Mouse (Mus musculus) heart, embryonic 16.5 days (tissue): ENCODE results near the gene Gm49366. TPM values are rescaled to one million over a fixed set of nuclear protein-coding genes. Genes with fewer than 3 reads are reported as not detected.
A peak's percentile ranks its signal among the peaks of the same experiment; 100 is the strongest.
"Not testable (repeated sequence)": the region's sequence is repeated elsewhere in the genome, so short reads cannot be mapped to it uniquely, and the experiment has no call there.

ENCODE experiments used
- ATAC-seq: fragments of 200-750 bp; cut with Nextera tagmentation; replicated peaks from 2 replicates; pipeline ENCODE4 v1.8.0; 2017; ENCODE audit warnings: moderate number of reproducible peaks; ENCODE audit not compliant: insufficient read depth, low FRiP score; ENCODE audit errors: extremely low read depth
- H3K27ac ChIP-seq: fragments of 300-500 bp; sonication (generic); 2 replicates; pipeline ENCODE4 v1.5.1; 2014; ENCODE audit warnings: mild to moderate bottlenecking, low read length, control low read depth, moderate library complexity
- H3K27me3 ChIP-seq: fragments of 300-500 bp; sonication (generic); 2 replicates; pipeline ENCODE4 v1.6.1; 2014; ENCODE audit warnings: low read length, mixed read lengths; ENCODE audit not compliant: control insufficient read depth, insufficient read depth
- H3K36me3 ChIP-seq: fragments of 300-500 bp; sonication (generic); 2 replicates; pipeline ENCODE4 v1.6.1; 2014; ENCODE audit not compliant: control insufficient read depth, insufficient read depth
- H3K4me1 ChIP-seq: fragments of 300-500 bp; sonication (generic); 2 replicates; pipeline ENCODE4 v1.6.1; 2014; ENCODE audit warnings: low read length, mixed read lengths; ENCODE audit not compliant: control insufficient read depth, insufficient read depth
- H3K4me2 ChIP-seq: fragments of 300-500 bp; sonication (generic); 2 replicates; pipeline ENCODE4 v1.6.1; 2014; ENCODE audit warnings: low read depth, mild to moderate bottlenecking, control low read depth, low read length
- H3K4me3 ChIP-seq: fragments of 300-500 bp; sonication (generic); 2 replicates; pipeline ENCODE4 v1.5.1; 2014; ENCODE audit warnings: mild to moderate bottlenecking, control low read depth, low read length
- H3K9ac ChIP-seq: fragments of 300-500 bp; sonication (generic); 2 replicates; pipeline ENCODE4 v1.6.1; 2014; ENCODE audit warnings: low read length, control low read depth
- H3K9me3 ChIP-seq: fragments of 300-500 bp; sonication (generic); replicated peaks from 2 replicates; pipeline ENCODE4 v1.6.1; 2016; ENCODE audit warnings: low read length; ENCODE audit not compliant: control insufficient read depth
- WGBS: fragments of 180-500 bp; shearing (Covaris S2); extraction: QIAGEN DNeasy Blood & Tissue Kit; methylation state at CpG from one replicate; pipeline ENCODE4 v1.1.7; 2014; 5-methylcytosine and 5-hydroxymethylcytosine counted together
- polyA plus RNA-seq: library from polyadenylated mRNA; unstranded; fragments of >200 nt; fragmentation: Nextera tagmentation; extraction: Ambion mirVana; gene quantifications from 2 replicates; pipeline ENCODE4 v1.2.1, GENCODE M21; 2015

Gene Gm49366
- polyA plus RNA-seq, 1 experiment from 2014 or later: not detected

GRCm38 (mm10) chr12:84063228-84063627 lies 24.5 kb downstream of the Gm49366 start:
- Histone ChIP-seq H3K27me3 (peaks cover 1% of the 10 kb centered on the region), H3K4me1 (no peaks in the 10 kb centered on the region), H3K27ac (no peak overlapping the region), H3K9ac (no peak overlapping the region), H3K36me3 (no peaks in the 10 kb centered on the region), H3K4me3 (no peak overlapping the region), H3K9me3 (peaks cover 3% of the 10 kb centered on the region; the same call in 1 of the 2 replicates), H3K4me2 (no peak overlapping the region)
- no peak for ATAC-seq
- 68% methylated on average over 5 of the region's 5 CpGs for WGBS

- ATAC-seq: no peak
- Histone ChIP-seq H3K4me3 (no peak overlapping the region), H3K9me3 (peaks cover 3% of the 10 kb centered on the region; the same call in 1 of the 2 replicates), H3K4me2 (no peak overlapping the region), H3K9ac (no peak overlapping the region), H3K4me1 (no peaks in the 10 kb centered on the region), H3K27ac (no peak overlapping the region), H3K27me3 (peaks cover 6% of the 10 kb centered on the region), H3K36me3 (no peaks in the 10 kb centered on the region)
- WGBS: 74% methylated on average over 2 of the region's 2 CpGs
These were observed 25.1 kb downstream of the Gm49366 start for GRCm38 (mm10) chr12:84063833-84064232.

GRCm38 (mm10) chr12:84064621-84065020 lies 25.9 kb downstream of the Gm49366 start:
- peaks cover 3% of the 10 kb centered on the region; the same call in 1 of the 2 replicates for H3K9me3 ChIP-seq
- H3K4me2 ChIP-seq: no peak overlapping the region
- no peaks in the 10 kb centered on the region for H3K36me3 ChIP-seq
- H3K9ac ChIP-seq: no peak overlapping the region
- H3K27ac ChIP-seq: no peak overlapping the region
- no peak for ATAC-seq
- no peak overlapping the region for H3K4me3 ChIP-seq
- 71% methylated on average over 8 of the region's 8 CpGs for WGBS
- H3K27me3 ChIP-seq: peaks cover 9% of the 10 kb centered on the region
- no peaks in the 10 kb centered on the region for H3K4me1 ChIP-seq

- Histone ChIP-seq H3K9ac (no peak overlapping the region), H3K4me1 (no peaks in the 10 kb centered on the region), H3K27me3 (peaks cover 12% of the 10 kb centered on the region), H3K9me3 (peaks cover 3% of the 10 kb centered on the region; the same call in 1 of the 2 replicates), H3K4me3 (no peak overlapping the region), H3K27ac (no peak overlapping the region), H3K36me3 (no peaks in the 10 kb centered on the region), H3K4me2 (no peak overlapping the region)
- WGBS: 75% methylated on average over 4 of the region's 4 CpGs
- no peak for ATAC-seq
These were observed 29.0 kb downstream of the Gm49366 start for GRCm38 (mm10) chr12:84067752-84068151.

- H3K4me3 ChIP-seq: no peak overlapping the region
- no peak overlapping the region for H3K4me2 ChIP-seq
- H3K36me3 ChIP-seq: no peaks in the 10 kb centered on the region
- WGBS: 63% methylated on average over 8 of the region's 8 CpGs
- peaks cover 12% of the 10 kb centered on the region for H3K27me3 ChIP-seq
- no peak for ATAC-seq
- H3K9ac ChIP-seq: no peak overlapping the region
- H3K4me1 ChIP-seq: no peaks in the 10 kb centered on the region
- peaks cover under 1% of the 10 kb centered on the region; the same call in 1 of the 2 replicates for H3K9me3 ChIP-seq
- H3K27ac ChIP-seq: no peak overlapping the region
These were observed 29.6 kb downstream of the Gm49366 start for GRCm38 (mm10) chr12:84068296-84068695.

- H3K27ac ChIP-seq: no peak within 1 kb of the TSS
- peak within 1 kb of the TSS; percentile 76 for H3K4me2 ChIP-seq
- peaks cover 12% of the 10 kb centered on the region for H3K27me3 ChIP-seq
- no peaks in the 10 kb centered on the region for H3K36me3 ChIP-seq
- H3K4me1 ChIP-seq: no peaks in the 10 kb centered on the region
- H3K9me3 ChIP-seq: no peaks in the 10 kb centered on the region
- H3K4me3 ChIP-seq: peak within 1 kb of the TSS; percentile 53
- H3K9ac ChIP-seq: peak within 1 kb of the TSS; percentile 50
- 54% methylated on average over 9 of the region's 9 CpGs for WGBS
- ATAC-seq: no peak
These were observed 30.3 kb downstream of the Gm49366 start, which contains the start of gene Acot5 for GRCm38 (mm10) chr12:84068986-84069385. TSS of gene Acot5 (plus strand) at chr12:84069325.

GRCm38 (mm10) chr12:84069582-84069981 lies 30.8 kb downstream of the Gm49366 start:
- 1% methylated on average over 45 of the region's 52 CpGs for WGBS
- H3K4me3 ChIP-seq: peak overlapping the region; percentile 53
- not testable (repeated sequence) for H3K4me1 ChIP-seq, H3K9me3 ChIP-seq, H3K36me3 ChIP-seq, ATAC-seq, H3K27ac ChIP-seq
- H3K9ac ChIP-seq: peak overlapping the region; percentile 50
- H3K27me3 ChIP-seq: peaks cover 12% of the 10 kb centered on the region
- H3K4me2 ChIP-seq: peak overlapping the region; percentile 76

GRCm38 (mm10) chr12:84071696-84072095 lies 33.0 kb downstream of the Gm49366 start:
- Histone ChIP-seq H3K4me2 (no peak overlapping the region), H3K9me3 (no peaks in the 10 kb centered on the region), H3K27me3 (peaks cover 12% of the 10 kb centered on the region), H3K4me3 (no peak overlapping the region), H3K36me3 (no peaks in the 10 kb centered on the region), H3K27ac (no peak overlapping the region), H3K9ac (no peak overlapping the region), H3K4me1 (no peaks in the 10 kb centered on the region)
- no peak for ATAC-seq
- WGBS: 82% methylated on average over 2 of the region's 2 CpGs

GRCm38 (mm10) chr12:84077371-84077990 lies 38.7 kb downstream of the Gm49366 start:
- H3K27me3 ChIP-seq: no peaks in the 10 kb centered on the region
- H3K27ac ChIP-seq: no peak overlapping the region
- H3K4me1 ChIP-seq: no peaks in the 10 kb centered on the region
- H3K9ac ChIP-seq: no peak overlapping the region
- no peak for ATAC-seq
- no peaks in the 10 kb centered on the region for H3K36me3 ChIP-seq
- WGBS: 79% methylated on average over 4 of the region's 4 CpGs
- H3K4me2 ChIP-seq: no peak overlapping the region
- H3K4me3 ChIP-seq: no peak overlapping the region
- H3K9me3 ChIP-seq: no peaks in the 10 kb centered on the region
